Mouse (Mus musculus): ENCODE measurements at regions not wholly inside any gene's neighbourhood (a gene's known extent, or its start where the extent isn't known, plus 50 kb on each side); places are given as distances from the start of the nearest gene placed in this dataset.

GRCm38 (mm10) chr19:59590021-59590420 is 131.8 kb downstream of the Emx2 start:
- no peak overlapping the region for H3K27ac ChIP-seq (ENCODE audit: control insufficient read depth, low read depth, low read length)
- no peaks in the 10 kb centered on the region for H3K9me3 ChIP-seq (replicated peaks; ENCODE audit: insufficient read depth, low read length)
- DNase-seq (ENCODE audit: low read depth, low spot score) = no peak
- no peak overlapping the region for H3K9ac ChIP-seq (ENCODE audit: control insufficient read depth, low read depth, low read length, poor library complexity, severe bottlenecking)
- no peaks in the 10 kb centered on the region; a peak in 1 of 4 replicates for H3K27me3 ChIP-seq (ENCODE audit: control insufficient read depth in 1 of 2, insufficient read depth in 2 of 2, low read length in 2 of 2)
- H3K4me3 ChIP-seq (ENCODE audit: control insufficient read depth in 1 of 2, insufficient read depth in 1 of 2, low read depth in 2 of 2, low read length in 2 of 2) = no peak overlapping the region
- H3K36me3 ChIP-seq (ENCODE audit: control insufficient read depth in 1 of 2, insufficient read depth in 2 of 2, low read length in 2 of 2) = no peaks in the 10 kb centered on the region
- no peaks in the 10 kb centered on the region for H3K4me1 ChIP-seq (ENCODE audit: control insufficient read depth in 1 of 2, insufficient read depth in 2 of 2, low read length in 2 of 2)
- H3K79me2 ChIP-seq (ENCODE audit: control insufficient read depth, insufficient read depth, low read length, poor library complexity) = no peaks in the 10 kb centered on the region
- TF ChIP-seq MYC (IDR thresholded peaks at IDR 0.05; ENCODE audit: low read depth, low read length) (no peak), USF2 (IDR thresholded peaks at IDR 0.05; ENCODE audit: borderline replicate concordance in 1 of 2, insufficient read depth in 1 of 2, low read depth in 1 of 2, low read length in 2 of 2) (no peak), RCOR1 (IDR thresholded peaks at IDR 0.05; ENCODE audit: low read depth, low read length) (no peak), ELF1 (IDR thresholded peaks at IDR 0.05; ENCODE audit: low read depth, low read length) (no peak), ZKSCAN1 (IDR thresholded peaks at IDR 0.05; ENCODE audit: low read depth, low read length) (no peak), GATA1 (IDR thresholded peaks at IDR 0.05; ENCODE audit: low read depth, low read length) (no peak), NELFE (IDR thresholded peaks at IDR 0.05; ENCODE audit: low read depth, low read length) (no peak), TAL1 (IDR thresholded peaks at IDR 0.05; ENCODE audit: low read length) (no peak), ZC3H11A (IDR thresholded peaks at IDR 0.05; ENCODE audit: low read depth, low read length) (no peak), CTCF (IDR thresholded peaks at IDR 0.05 in 2 of 3, conservative IDR thresholded peaks at IDR 0.05 in 1 of 3; ENCODE audit: control insufficient read depth in 1 of 3, insufficient read depth in 1 of 3, low read depth in 2 of 3, low read length in 3 of 3, poor library complexity in 1 of 3, severe bottlenecking in 1 of 3) (no peak), JUND (IDR thresholded peaks at IDR 0.05; ENCODE audit: low read depth, low read length) (no peak), CHD1 (IDR thresholded peaks at IDR 0.05; ENCODE audit: low read depth, low read length) (no peak), MAFK (IDR thresholded peaks at IDR 0.05; ENCODE audit: borderline replicate concordance, low read depth, low read length) (no peak), MAX (IDR thresholded peaks at IDR 0.05; ENCODE audit: low read length) (no peak), EP300 (IDR thresholded peaks at IDR 0.05; ENCODE audit: low read depth in 1 of 2, low read length in 2 of 2) (no peak), USF1 (IDR thresholded peaks at IDR 0.05; ENCODE audit: low read depth, low read length) (no peak), GABPA (IDR thresholded peaks at IDR 0.05; ENCODE audit: low read depth, low read length) (no peak), MXI1 (IDR thresholded peaks at IDR 0.05; ENCODE audit: low read depth, low read length) (no peak)

DNA sequence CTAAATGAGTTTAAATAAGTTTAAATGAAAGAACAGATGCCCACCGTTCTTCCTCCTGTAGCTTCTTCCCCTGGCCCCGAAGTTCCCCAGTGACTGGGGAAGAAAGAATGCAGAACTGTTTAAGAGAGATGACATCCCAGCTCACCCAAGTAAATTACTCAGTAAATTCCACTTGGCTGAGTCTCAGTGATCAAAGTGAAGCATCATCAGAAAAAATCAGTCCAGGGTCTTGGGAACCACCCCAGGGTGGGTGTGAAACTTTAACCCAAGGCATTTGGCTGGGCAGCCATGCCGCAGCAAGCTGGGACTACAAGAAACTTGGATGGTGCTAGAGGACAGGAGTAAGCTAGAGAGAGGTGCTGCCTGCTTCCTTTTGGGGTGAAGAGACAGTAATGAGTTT is 133.9 kb downstream of the Emx2 start:
- TF ChIP-seq USF1 (IDR thresholded peaks at IDR 0.05; ENCODE audit: low read depth, low read length) = no peak
- no peak for TF ChIP-seq GABPA (IDR thresholded peaks at IDR 0.05; ENCODE audit: low read depth, low read length)
- no peak for TF ChIP-seq CHD1 (IDR thresholded peaks at IDR 0.05; ENCODE audit: low read depth, low read length)
- no peak for TF ChIP-seq KAT2A (conservative IDR thresholded peaks at IDR 0.05; ENCODE audit: low read depth, low read length)
- TF ChIP-seq TAL1 (IDR thresholded peaks at IDR 0.05; ENCODE audit: low read length) = no peak
- no peak for TF ChIP-seq ELF1 (IDR thresholded peaks at IDR 0.05; ENCODE audit: low read depth, low read length)
- no peak for TF ChIP-seq ETS1 (IDR thresholded peaks at IDR 0.05; ENCODE audit: low read depth, low read length)
- no peak for TF ChIP-seq MXI1 (IDR thresholded peaks at IDR 0.05; ENCODE audit: low read depth, low read length)
- no peak for TF ChIP-seq E2F4 (IDR thresholded peaks at IDR 0.05; ENCODE audit: borderline replicate concordance, low read depth, low read length)
- TF ChIP-seq EP300 (IDR thresholded peaks at IDR 0.05; ENCODE audit: low read depth in 1 of 2, low read length in 2 of 2) = no peak
- no peak for TF ChIP-seq ZKSCAN1 (IDR thresholded peaks at IDR 0.05; ENCODE audit: low read depth, low read length)
- no peak for TF ChIP-seq MEF2A (IDR thresholded peaks at IDR 0.05; ENCODE audit: extremely low read depth, insufficient replicate concordance, low read depth, low read length, poor library complexity, severe bottlenecking)
- TF ChIP-seq MYB (IDR thresholded peaks at IDR 0.05; ENCODE audit: low read depth, low read length) = no peak
- no peak for TF ChIP-seq USF2 (IDR thresholded peaks at IDR 0.05; ENCODE audit: borderline replicate concordance in 1 of 2, insufficient read depth in 1 of 2, low read depth in 1 of 2, low read length in 2 of 2)
- H3K36me3 ChIP-seq (ENCODE audit: control insufficient read depth in 1 of 2, insufficient read depth in 2 of 2, low read length in 2 of 2) = no peaks in the 10 kb centered on the region

More for the DNA sequence above, 133.9 kb downstream of the Emx2 start:
- H3K9ac ChIP-seq (ENCODE audit: control insufficient read depth, low read depth, low read length, poor library complexity, severe bottlenecking) = no peak overlapping the region
- no peak for DNase-seq (ENCODE audit: low read depth, low spot score)
- no peaks in the 10 kb centered on the region for H3K79me2 ChIP-seq (ENCODE audit: control insufficient read depth, insufficient read depth, low read length, poor library complexity)
- H3K4me1 ChIP-seq (ENCODE audit: control insufficient read depth in 1 of 2, insufficient read depth in 2 of 2, low read length in 2 of 2) = no peaks in the 10 kb centered on the region
- H3K27ac ChIP-seq (ENCODE audit: control insufficient read depth, low read depth, low read length) = no peak overlapping the region
- no peaks in the 10 kb centered on the region for H3K9me3 ChIP-seq (replicated peaks; ENCODE audit: insufficient read depth, low read length)
- no peak overlapping the region for H3K4me3 ChIP-seq (ENCODE audit: control insufficient read depth in 1 of 2, insufficient read depth in 1 of 2, low read depth in 2 of 2, low read length in 2 of 2)
- H3K27me3 ChIP-seq (ENCODE audit: control insufficient read depth in 1 of 2, insufficient read depth in 2 of 2, low read length in 2 of 2) = no peaks in the 10 kb centered on the region
